Mouse (Mus musculus): Measurements from ENCODE around the gene Zfp212. TPM values are rescaled to one million over a fixed set of nuclear protein-coding genes. Genes with fewer than 3 reads are reported as not detected.

The Zfp212 gene
- 10 to 100 TPM; 54.2 to 63.8 TPM for total RNA-seq (2023)

DNA sequence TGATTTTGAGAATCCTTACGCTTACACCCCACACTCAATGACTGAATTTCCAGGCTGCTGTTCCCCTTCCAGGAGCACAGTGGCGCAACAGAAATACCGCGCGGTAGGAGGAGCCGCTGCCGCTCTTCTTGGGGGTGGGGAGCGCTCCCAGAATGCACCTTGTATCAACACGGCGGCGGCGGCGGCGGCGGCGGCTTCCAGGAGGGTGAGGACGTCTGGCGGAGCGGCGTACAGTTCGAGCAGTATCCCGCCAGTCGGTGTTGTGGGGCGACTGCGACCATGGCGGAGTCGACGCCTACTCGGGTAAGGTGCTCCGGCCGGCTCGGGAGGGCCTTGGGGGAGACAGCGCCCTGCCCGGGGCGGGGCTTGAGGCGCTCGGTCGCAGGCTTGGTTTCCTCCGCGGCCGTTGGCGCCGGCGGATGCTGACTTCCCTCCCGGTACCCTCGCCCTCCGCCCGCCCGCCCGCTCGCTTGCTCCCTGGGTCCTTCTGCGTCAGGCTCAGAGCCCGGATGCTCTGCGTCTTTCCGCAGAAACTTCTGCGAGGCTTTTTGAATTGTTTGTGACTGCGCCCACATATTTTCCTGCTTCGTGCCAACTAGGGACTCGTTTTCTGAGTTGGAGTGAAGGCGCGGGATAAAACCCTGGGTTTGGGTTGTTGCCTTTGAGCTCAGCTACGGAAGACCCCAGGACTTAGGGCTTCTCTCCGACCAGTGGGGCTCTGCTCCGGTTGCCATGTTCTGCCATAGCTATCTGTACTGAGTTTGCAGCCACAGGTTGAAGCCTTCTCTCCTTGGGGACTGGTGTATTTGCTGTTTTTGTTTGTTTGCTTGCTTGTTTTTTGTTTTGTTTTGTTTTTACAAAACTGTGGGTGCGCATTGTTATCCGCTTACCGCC, at the start of gene Zfp212:
TSS of gene Zfp212 (plus strand) at position 30 of the 894 bp plus-strand sequence.

DNA sequence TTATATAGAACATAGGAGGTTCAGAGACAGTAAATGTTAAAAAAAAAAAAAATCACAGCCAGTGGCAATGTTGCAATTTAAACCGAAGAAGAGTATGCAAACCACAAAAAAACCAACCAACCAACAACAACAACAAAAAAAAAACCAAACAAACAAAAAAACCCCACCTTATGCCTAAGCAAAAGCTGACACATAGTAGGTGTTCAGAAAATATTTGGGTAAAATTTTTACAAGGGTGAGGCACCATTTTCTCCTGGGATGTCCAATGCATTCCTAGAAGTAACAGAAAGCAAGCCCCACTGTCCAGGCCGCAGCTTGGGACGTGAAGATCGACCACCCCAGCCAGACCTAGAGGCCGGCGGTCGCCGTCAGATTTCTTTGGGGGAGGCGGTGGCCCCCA, 43.2 kb upstream of the Zfp212 start, which contains the start of gene Zfp282:
TSS of gene Zfp282 (plus strand) at position 147 of the 400 bp plus-strand sequence.

DNA sequence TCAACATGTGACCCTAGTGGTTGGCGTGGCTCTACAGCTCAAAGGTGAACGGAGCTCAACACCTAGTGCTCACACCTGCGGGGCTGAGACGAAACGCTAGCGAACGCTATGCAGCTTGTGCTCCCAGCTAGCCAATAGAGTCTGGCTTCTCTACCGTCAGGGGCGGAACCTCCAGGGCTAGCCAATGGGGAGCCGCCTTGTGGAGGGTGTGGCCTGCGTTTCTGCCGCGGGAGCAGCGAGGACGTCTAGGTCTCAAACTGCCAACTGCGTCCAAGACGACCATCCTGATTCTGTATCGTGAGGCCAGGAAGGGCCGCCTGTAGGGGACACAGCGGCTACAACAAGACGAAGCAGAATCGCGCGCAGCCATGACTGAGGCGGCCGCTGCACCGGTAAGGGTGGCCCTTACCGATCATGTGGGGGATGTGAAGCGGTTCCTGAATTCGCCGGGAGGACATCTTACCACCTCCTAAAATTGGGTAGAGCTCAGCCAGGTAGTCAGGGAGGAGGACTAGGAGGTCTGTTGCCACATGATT, 33.0 kb downstream of the Zfp212 start, which contains the start of gene Zfp956:
TSS of gene Zfp956 (plus strand) at position 200 of the 536 bp plus-strand sequence.

Other genes with a start within 250 kb of the Zfp212 start
- 10 to 100 TPM; 75.3 to 82.5 TPM for gene Pdia4, start 107.0 kb upstream of the Zfp212 start, total RNA-seq (2023)
- gene Zfp786, start 89.6 kb upstream of the Zfp212 start, total RNA-seq (2023): under 1 TPM; 0.24 to 0.58 TPM
- gene Zfp398, start 84.8 kb upstream of the Zfp212 start, total RNA-seq (2023): 10 to 100 TPM; 35.8 to 39.5 TPM
- gene Zfp282, start 43.3 kb upstream of the Zfp212 start, total RNA-seq (2023): 10 to 100 TPM; 15.2 to 15.5 TPM
- 10 to 100 TPM; 23.2 to 23.4 TPM for gene Zfp956, start 32.9 kb downstream of the Zfp212 start, total RNA-seq (2023)
- gene Zfp777, start 128.4 kb downstream of the Zfp212 start, total RNA-seq (2023): 10 to 100 TPM; 44.9 to 53.0 TPM
- 10 to 100 TPM; 74.0 to 76.7 TPM for gene Zfp746, start 166.1 kb downstream of the Zfp212 start, total RNA-seq (2023)